Mouse (Mus musculus): ENCODE data around the gene Pex1. TPM values are rescaled to one million over a fixed set of nuclear protein-coding genes. Genes with fewer than 3 reads are reported as not detected.
"Not testable (repeated sequence)": the region's sequence is repeated elsewhere in the genome, so short reads cannot be mapped to it uniquely, and the experiment has no call there.

Gene Pex1
- total RNA-seq, 4 experiments from 2014 or later = 22.8 to 33.8 (median 29.7) TPM

GRCm38 (mm10) chr5:3644621-3645020 is 48.8 kb downstream of the Pex1 start:
- no peak for DNase-seq (ENCODE audit: low spot score in 2 of 2)

GRCm38 (mm10) chr5:3645326-3645725 is 49.5 kb downstream of the Pex1 start:
- DNase-seq (ENCODE audit: low spot score in 2 of 2) = no peak

GRCm38 (mm10) chr5:3646539-3646938 is 50.7 kb downstream of the Pex1 start:
- no peak for DNase-seq (ENCODE audit: low spot score in 2 of 2)

DNA sequence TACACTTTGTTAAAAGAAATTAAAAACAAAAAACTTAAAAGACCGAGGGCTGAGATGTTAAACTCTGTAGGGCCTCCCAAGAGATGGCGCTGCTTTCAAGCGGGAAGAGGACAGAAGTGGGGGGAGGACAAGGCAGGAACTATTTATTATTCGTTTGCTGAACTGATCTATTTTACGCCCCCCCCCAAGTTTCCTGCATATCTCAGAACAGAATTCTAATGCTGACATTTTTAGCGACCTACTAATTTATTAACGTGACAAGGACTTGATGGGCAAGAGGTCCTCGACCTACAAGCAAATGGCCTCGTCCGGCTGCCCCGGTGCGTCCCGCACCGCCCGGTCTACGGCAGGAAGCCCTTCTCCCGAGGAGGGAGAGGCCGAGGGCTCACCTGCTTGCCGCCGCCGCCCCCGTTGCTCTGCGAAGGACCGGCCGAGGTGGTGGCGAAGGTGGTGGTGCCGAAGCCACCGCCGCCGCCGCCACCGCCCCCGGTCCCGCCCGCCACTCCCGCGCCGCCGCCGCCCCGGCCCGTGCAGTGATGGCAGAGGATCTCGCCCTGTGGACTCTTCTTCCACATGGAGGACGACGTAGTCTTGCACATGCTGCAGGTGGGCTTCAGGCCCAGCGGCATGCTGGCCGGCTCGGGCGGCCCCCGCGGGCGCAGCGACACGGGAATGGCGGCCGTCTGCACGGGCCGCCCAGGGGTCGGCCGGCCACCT is 51.3 kb downstream of the Pex1 start:
- no peak for DNase-seq (ENCODE audit: low spot score in 2 of 2)

- peak; percentile 82 to 83 for DNase-seq (ENCODE audit: low spot score in 2 of 2)
These were observed 51.8 kb downstream of the Pex1 start for GRCm38 (mm10) chr5:3647708-3648121.

DNA sequence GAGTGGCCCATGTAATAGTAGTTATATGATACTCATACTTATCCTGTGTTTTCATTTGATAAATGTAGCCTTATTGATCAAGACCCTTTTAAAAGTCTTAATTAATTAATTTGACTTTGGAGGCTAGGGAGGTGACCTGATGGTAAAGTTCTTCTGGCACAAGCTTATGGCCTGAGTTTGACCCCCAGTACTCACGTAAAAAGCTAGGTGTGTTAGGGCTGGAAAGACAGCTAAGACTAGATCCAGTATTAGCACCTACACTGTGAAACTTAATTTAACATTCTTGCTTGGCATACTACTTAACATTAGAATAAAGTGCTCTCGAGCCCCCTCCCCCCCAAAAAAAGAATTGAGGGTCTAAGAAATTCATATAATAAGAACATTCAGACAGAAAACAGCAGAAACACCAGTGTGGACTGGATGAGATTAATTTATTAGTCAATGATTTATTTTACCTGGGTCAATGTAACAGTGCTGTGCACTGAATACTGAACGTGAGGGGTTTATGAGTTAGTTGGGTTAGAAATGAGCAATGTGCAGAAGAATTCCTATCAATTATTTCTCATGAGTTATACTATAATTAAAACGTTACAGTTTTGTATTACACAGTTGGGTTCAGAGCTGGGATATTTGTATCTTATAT is 52.5 kb downstream of the Pex1 start:
- no peak for DNase-seq (ENCODE audit: low spot score in 2 of 2)

- DNase-seq (ENCODE audit: low spot score in 2 of 2) = no peak
These were observed 53.0 kb downstream of the Pex1 start for GRCm38 (mm10) chr5:3648849-3649210.

GRCm38 (mm10) chr5:3650881-3651280 is 55.0 kb downstream of the Pex1 start, which contains the start of gene Tmbim7:
Gene Tmbim7, plus strand, starts transcription at chr5:3651181.
- DNase-seq (ENCODE audit: low spot score in 2 of 2) = no peak

- DNase-seq (ENCODE audit: low spot score in 2 of 2) = no peak
These were observed 55.8 kb downstream of the Pex1 start for GRCm38 (mm10) chr5:3651621-3652020.

- not testable (repeated sequence) for DNase-seq (ENCODE audit: low spot score in 2 of 2)
These were observed 57.2 kb downstream of the Pex1 start for GRCm38 (mm10) chr5:3652903-3653575.

GRCm38 (mm10) chr5:3653801-3654200 is 57.9 kb downstream of the Pex1 start:
- no peak for DNase-seq (ENCODE audit: low spot score in 2 of 2)

- DNase-seq (ENCODE audit: low spot score in 2 of 2) = no peak
These were observed 61.2 kb downstream of the Pex1 start, which contains the start of gene Gatad1 for GRCm38 (mm10) chr5:3657085-3657484. Gene Gatad1, minus strand, starts transcription at chr5:3657185.

DNA sequence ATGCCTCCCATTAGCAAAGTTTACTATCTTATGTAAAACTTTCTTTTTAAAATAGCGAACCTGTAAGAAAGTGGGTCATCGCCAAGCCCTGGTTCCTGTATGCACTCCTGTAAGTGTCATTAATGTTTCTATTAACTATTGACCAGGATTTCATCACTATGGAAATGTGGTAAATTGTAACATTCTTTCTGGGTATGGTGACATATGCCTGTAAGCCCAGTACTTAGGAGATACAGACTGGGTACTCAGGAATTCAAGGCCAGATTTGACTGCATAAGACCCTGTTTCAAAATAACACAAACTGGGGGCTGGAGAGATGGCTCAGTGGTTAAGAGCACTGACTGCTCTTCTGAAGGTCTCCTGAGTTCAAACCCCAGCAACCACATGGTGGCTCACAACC is 69.4 kb downstream of the Pex1 start:
- no peak for DNase-seq (ENCODE audit: low spot score in 2 of 2)

DNA sequence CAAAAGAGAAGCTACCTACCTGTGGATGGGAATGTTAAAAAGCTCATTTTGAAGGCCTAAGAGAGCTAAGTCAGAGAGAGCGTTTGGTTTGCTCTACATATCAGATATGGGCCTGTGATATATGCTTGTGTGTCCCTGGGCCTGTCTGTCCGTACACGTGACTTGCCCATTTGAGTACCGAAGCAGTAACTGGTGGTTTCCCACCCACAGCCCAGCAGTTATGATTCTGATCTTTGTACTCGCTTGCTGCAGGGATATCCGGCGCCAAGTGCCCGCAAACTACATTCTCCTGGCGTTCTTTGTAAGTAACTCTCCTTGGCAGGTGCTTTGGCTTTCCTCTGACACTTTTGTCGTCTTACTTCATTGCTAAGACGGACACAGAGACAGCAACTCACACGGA is 70.7 kb downstream of the Pex1 start:
- DNase-seq (ENCODE audit: low spot score in 2 of 2) = no peak

DNA sequence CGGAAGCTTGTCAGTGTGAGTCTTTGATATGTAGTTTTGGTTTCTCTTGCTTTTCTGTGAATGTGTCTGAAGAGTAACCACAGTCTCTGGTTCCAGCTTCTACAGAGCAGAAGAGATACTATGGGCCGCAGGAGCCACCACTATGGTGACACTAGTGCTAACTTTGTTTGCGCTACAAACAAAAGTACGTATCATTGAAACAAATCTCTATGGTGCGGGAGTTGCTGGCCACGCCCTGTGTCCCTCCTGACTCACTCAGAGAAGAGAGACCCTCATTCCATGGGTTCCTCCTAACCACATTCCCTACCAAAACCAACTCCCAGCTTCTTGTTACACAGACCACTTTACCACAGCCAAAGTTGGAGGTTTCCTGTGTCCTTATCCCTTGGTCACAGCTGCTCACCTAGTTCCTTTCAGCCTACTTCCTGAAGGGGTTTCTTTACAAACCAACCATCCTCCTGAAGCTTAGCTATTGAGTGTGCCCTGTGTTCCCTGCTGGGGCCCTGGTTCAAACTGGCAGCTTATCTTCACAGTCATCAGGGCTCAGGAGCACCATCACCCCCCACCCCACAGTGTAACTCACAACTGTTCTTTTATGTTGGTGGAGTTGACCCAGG is 74.2 kb downstream of the Pex1 start:
- no peak for DNase-seq (ENCODE audit: low spot score in 2 of 2)

Small RNAs within 50 kb of the gene (microRNA-seq; reads per million reads assigned to microRNA genes)
- gene Gm26238 = 0 reads per million in 2 experiments

Other genes starting within 250 kb of the Pex1 start
- gene Fam133b, start 52.2 kb upstream of the Pex1 start, total RNA-seq (2022) = 10 to 100 TPM; 40.5 to 47.3 (median 45.4) TPM
- 1 to 10 TPM; 3.9 to 9.0 (median 5.5) TPM for gene 1700109H08Rik, start 24.5 kb upstream of the Pex1 start, total RNA-seq (2022)
- gene Rbm48, start 519 bp downstream of the Pex1 start, total RNA-seq (2022) = 10 to 100 TPM; 13.4 to 17.5 (median 14.2) TPM
- gene Tmbim7, start 55.1 kb downstream of the Pex1 start, total RNA-seq (2022) = not detected
- gene Gatad1, start 61.1 kb downstream of the Pex1 start, total RNA-seq (2022) = 100 to 1,000 TPM in 1 of 4 experiments, 10 to 100 TPM in 3; 92.4 to 108 (median 95.7) TPM
- 100 to 1,000 TPM; 107 to 123 (median 115) TPM for gene Ankib1, start 206.9 kb downstream of the Pex1 start, total RNA-seq (2022)
- gene Krit1, start 207.1 kb downstream of the Pex1 start, total RNA-seq (2022) = 10 to 100 TPM; 46.5 to 70.8 (median 55.1) TPM
- gene Lrrd1, start 249.1 kb downstream of the Pex1 start, total RNA-seq (2022) = under 1 TPM; 0.14 to 0.49 (median 0.30) TPM

Data from layer of hippocampus, adult 8-10 months (tissue).